Mouse (Mus musculus) cerebellum, adult (tissue): ENCODE data around the gene Rfc5.
"Not testable (repeated sequence)": the region's sequence is repeated elsewhere in the genome, so short reads cannot be mapped to it uniquely, and the experiment has no call there.

Experiments used
- ATAC-seq: cut with Nextera tagmentation; 2 replicates; pipeline ENCODE4 v1.9.2; 2017; ENCODE audit warnings: mild to moderate bottlenecking, moderate library complexity, mixed read lengths; ENCODE audit not compliant: insufficient number of reproducible peaks, low FRiP score, low TSS enrichment

Rfc5 gene

GRCm38 (mm10) chr5:117377731-117378130 is 11.1 kb downstream of the Rfc5 start:
- ATAC-seq, result not testable (repeated sequence)

GRCm38 (mm10) chr5:117376331-117376761 is 12.5 kb downstream of the Rfc5 start:
- no peak for ATAC-seq

- no peak for ATAC-seq
Observed at GRCm38 (mm10) chr5:117374372-117375049, 14.3 kb downstream of the Rfc5 start.

- ATAC-seq, result no peak
Observed at GRCm38 (mm10) chr5:117373418-117373817, 15.4 kb downstream of the Rfc5 start.

- no peak for ATAC-seq
Observed at GRCm38 (mm10) chr5:117370592-117370991, 18.3 kb downstream of the Rfc5 start.

- ATAC-seq, result no peak
Observed at GRCm38 (mm10) chr5:117367206-117367605, 21.6 kb downstream of the Rfc5 start.

- ATAC-seq, result no peak
Observed at GRCm38 (mm10) chr5:117365904-117366561, 22.8 kb downstream of the Rfc5 start.

GRCm38 (mm10) chr5:117364821-117365220 is 24.0 kb downstream of the Rfc5 start:
- no peak for ATAC-seq

GRCm38 (mm10) chr5:117363066-117363782 is 25.6 kb downstream of the Rfc5 start:
- ATAC-seq, result no peak

GRCm38 (mm10) chr5:117361590-117361989 is 27.3 kb downstream of the Rfc5 start:
- ATAC-seq, result no peak

GRCm38 (mm10) chr5:117360631-117361541 is 28.0 kb downstream of the Rfc5 start:
- ATAC-seq, result no peak

- no peak for ATAC-seq
Observed at GRCm38 (mm10) chr5:117360228-117360515, 28.7 kb downstream of the Rfc5 start.

- no peak for ATAC-seq
Observed at GRCm38 (mm10) chr5:117359497-117360227, 29.2 kb downstream of the Rfc5 start.

- no peak for ATAC-seq
Observed at GRCm38 (mm10) chr5:117358725-117359124, 30.1 kb downstream of the Rfc5 start.

- ATAC-seq, result no peak
Observed at GRCm38 (mm10) chr5:117358248-117358630, 30.6 kb downstream of the Rfc5 start.

- peak; percentile 27; the same call in 1 of the 2 replicates for ATAC-seq
Observed at GRCm38 (mm10) chr5:117357478-117358247, 31.2 kb downstream of the Rfc5 start.

GRCm38 (mm10) chr5:117357129-117357477 is 31.7 kb downstream of the Rfc5 start, which contains the start of gene Wsb2:
Gene Wsb2, plus strand, starts transcription at chr5:117357304.
- ATAC-seq, result peak; percentile 24; the same call in 1 of the 2 replicates

GRCm38 (mm10) chr5:117356365-117357128 is 32.3 kb downstream of the Rfc5 start:
- 0 out of 2 replicates have a peak, but pooled peaks have one; percentile 8 for ATAC-seq
